Mouse (Mus musculus): Measurements from ENCODE around the gene Rasl10b.
A peak's percentile ranks its signal among the peaks of the same experiment; 100 is the strongest.

The Rasl10b gene

GRCm38 (mm10) chr11:83409087-83409754 is at the start of gene Rasl10b:
Gene Rasl10b (plus strand): TSS chr11:83409137.
- peak; percentile 85 for DNase-seq

GRCm38 (mm10) chr11:83364656-83365055 is 44.3 kb upstream of the Rasl10b start:
- peak; percentile 38 to 49 for DNase-seq

GRCm38 (mm10) chr11:83371267-83371666 is 37.7 kb upstream of the Rasl10b start:
- peak; percentile 30 to 41 for DNase-seq

- no peak for DNase-seq
Measured at GRCm38 (mm10) chr11:83379745-83380341, 29.1 kb upstream of the Rasl10b start.

GRCm38 (mm10) chr11:83382876-83383531 is 25.9 kb upstream of the Rasl10b start:
- DNase-seq, result no peak

GRCm38 (mm10) chr11:83383532-83383887 is 25.4 kb upstream of the Rasl10b start:
- no peak for DNase-seq

GRCm38 (mm10) chr11:83393062-83393461 is 15.9 kb upstream of the Rasl10b start:
- DNase-seq, result no peak

GRCm38 (mm10) chr11:83394802-83395439 is 14.0 kb upstream of the Rasl10b start:
- DNase-seq, result peak in 1 of 2 experiments; percentile 26

GRCm38 (mm10) chr11:83397626-83398025 is 11.3 kb upstream of the Rasl10b start:
- DNase-seq, result no peak

GRCm38 (mm10) chr11:83398724-83399123 is 10.2 kb upstream of the Rasl10b start:
- DNase-seq, result no peak

GRCm38 (mm10) chr11:83403787-83404186 is 5.2 kb upstream of the Rasl10b start:
- DNase-seq, result no peak

- DNase-seq, result no peak
Measured at GRCm38 (mm10) chr11:83406391-83406790, 2.5 kb upstream of the Rasl10b start.

GRCm38 (mm10) chr11:83408242-83408641 is 695 bp upstream of the Rasl10b start:
- DNase-seq, result no peak

GRCm38 (mm10) chr11:83409792-83410291 is 905 bp downstream of the Rasl10b start:
- peak; percentile 64 to 65 for DNase-seq

GRCm38 (mm10) chr11:83410510-83410909 is 1.6 kb downstream of the Rasl10b start:
- no peak for DNase-seq

GRCm38 (mm10) chr11:83417080-83417479 is 8.1 kb downstream of the Rasl10b start:
- no peak for DNase-seq

- DNase-seq, result no peak
Measured at GRCm38 (mm10) chr11:83417708-83418107, 8.8 kb downstream of the Rasl10b start.

GRCm38 (mm10) chr11:83418566-83418965 is 9.6 kb downstream of the Rasl10b start:
- peak; percentile 53 to 55 for DNase-seq

GRCm38 (mm10) chr11:83420338-83420737 is 11.4 kb downstream of the Rasl10b start:
- peak; percentile 51 to 57 for DNase-seq

GRCm38 (mm10) chr11:83421305-83421704 is 12.4 kb downstream of the Rasl10b start:
- DNase-seq, result peak in 1 of 2 experiments; percentile 52

- DNase-seq, result peak; percentile 90 to 95
Measured at GRCm38 (mm10) chr11:83424681-83425080, 15.7 kb downstream of the Rasl10b start.

GRCm38 (mm10) chr11:83426964-83427363 is 18.0 kb downstream of the Rasl10b start:
- DNase-seq, result peak in 1 of 2 experiments; percentile 47

GRCm38 (mm10) chr11:83429355-83429754 is 20.4 kb downstream of the Rasl10b start, which contains the start of gene Gas2l2:
Gene Gas2l2 (minus strand): TSS chr11:83429455.
- no peak for DNase-seq
